Mouse (Mus musculus) liver, adult 2 months (tissue): ENCODE measurements at regions not wholly inside any gene's neighbourhood (a gene's known extent, or its start where the extent isn't known, plus 50 kb on each side); places are given as distances from the start of the nearest gene placed in this dataset.
"Not testable (repeated sequence)": the region's sequence is repeated elsewhere in the genome, so short reads cannot be mapped to it uniquely, and the experiment has no call there.

ENCODE experiments used
- CTCF ChIP-seq: fragments of 200-500 bp; IDR thresholded peaks from 2 replicates; pipeline ENCODE4 v1.5.1; 2011; ENCODE audit warnings: low read depth, low read length, control low read depth
- POLR2A ChIP-seq: fragments of 200-500 bp; IDR thresholded peaks from 2 replicates; pipeline ENCODE4 v1.6.1; 2011; ENCODE audit warnings: low read length, control low read depth; ENCODE audit not compliant: insufficient read depth; ENCODE audit errors: extremely low read depth

- TF ChIP-seq CTCF, POLR2A: not testable (repeated sequence)
Measured at GRCm38 (mm10) chrX:68492052-68492451, 186.3 kb upstream of the Fmr1 start.
